Mouse (Mus musculus) CH12.LX (cell line): ENCODE results near the gene Rgs16. TPM values are rescaled to one million over a fixed set of nuclear protein-coding genes. Genes with fewer than 3 reads are reported as not detected.
A peak's percentile ranks its signal among the peaks of the same experiment; 100 is the strongest.

Source experiments
- DNase-seq: peaks from one replicate; pipeline ENCODE4 v3.0.0-alpha.2; 2013; ENCODE audit errors: extremely low read depth
- H3K27ac ChIP-seq: 2 replicates; pipeline ENCODE4 v1.5.1; 2012; ENCODE audit warnings: low read depth, mild to moderate bottlenecking, control low read depth, moderate library complexity; ENCODE audit not compliant: insufficient read depth
- H3K27me3 ChIP-seq: replicated peaks from 2 replicates; pipeline ENCODE3; 2012; ENCODE audit warnings: inconsistent platforms
- H3K36me3 ChIP-seq, 2 experiments: replicated peaks in 1 of 2; 2 replicates each; pipeline versions ENCODE3 to v1.6.1; 2012; ENCODE audit warnings: inconsistent platforms in 1 of 2, low read length in 1 of 2, mild to moderate bottlenecking in 1 of 2, mixed read lengths in 1 of 2, moderate library complexity in 1 of 2; ENCODE audit not compliant: control insufficient read depth in 1 of 2, insufficient read depth in 1 of 2
- H3K4me1 ChIP-seq, 2 experiments: 2 replicates each; pipeline ENCODE4 v1.6.1; 2012; ENCODE audit warnings: inconsistent platforms in 1 of 2, moderate library complexity in 1 of 2; ENCODE audit not compliant: insufficient read depth in 2 of 2, control insufficient read depth in 1 of 2
- H3K4me2 ChIP-seq: 2 replicates; pipeline ENCODE4 v1.6.1; 2012; ENCODE audit warnings: low read depth, mild to moderate bottlenecking, control low read depth; ENCODE audit not compliant: poor library complexity, insufficient read depth, severe bottlenecking
- H3K4me3 ChIP-seq, 3 experiments: fragments of 150-350 bp in 1 of 3; sonication (generic) in 1 of 3; replicated peaks in 1 of 3; 2 replicates each; pipeline versions ENCODE3 to v1.5.1; 2011 to 2012; ENCODE audit warnings: low read depth in 2 of 3, low read length in 2 of 3, mild to moderate bottlenecking in 2 of 3, moderate library complexity in 2 of 3, control low read depth in 1 of 3, improper control_type of control experiment in 1 of 3, inconsistent platforms in 1 of 3, mixed read lengths in 1 of 3; ENCODE audit not compliant: poor library complexity in 1 of 3
- H3K79me2 ChIP-seq: replicated peaks from 2 replicates; pipeline ENCODE4 v1.6.1; 2012; ENCODE audit warnings: mild to moderate bottlenecking, moderate library complexity; ENCODE audit not compliant: control insufficient read depth, poor library complexity, insufficient read depth, severe bottlenecking; ENCODE audit errors: extremely low read depth
- H3K9ac ChIP-seq: 2 replicates; pipeline ENCODE4 v1.6.1; 2012; ENCODE audit warnings: low read depth, mild to moderate bottlenecking, control low read depth, moderate library complexity; ENCODE audit not compliant: insufficient read depth
- H3K9me3 ChIP-seq: replicated peaks from 2 replicates; pipeline ENCODE3; 2012; ENCODE audit warnings: low read length, inconsistent platforms, mixed read lengths
- BHLHE40 ChIP-seq: IDR thresholded peaks from 2 replicates; pipeline ENCODE4 v1.6.1; 2011; ENCODE audit warnings: mild to moderate bottlenecking, low read depth, low read length, improper control_type of control experiment
- CHD1 ChIP-seq: IDR thresholded peaks from 2 replicates; pipeline ENCODE4 v1.6.1; 2012; ENCODE audit warnings: low read depth, low read length, improper control_type of control experiment, inconsistent platforms
- CHD2 ChIP-seq: IDR thresholded peaks from 2 replicates; pipeline ENCODE4 v1.6.1; 2011; ENCODE audit warnings: low read length, improper control_type of control experiment
- CTCF ChIP-seq, 2 experiments: IDR thresholded peaks in 1 of 2; conservative IDR thresholded peaks in 1 of 2; 2 replicates each; pipeline ENCODE4 v1.5.1; 2011 to 2012; ENCODE audit warnings: low read depth in 2 of 2, low read length in 2 of 2, improper control_type of control experiment in 1 of 2, inconsistent platforms in 1 of 2, mild to moderate bottlenecking in 1 of 2, moderate library complexity in 1 of 2
- E2F4 ChIP-seq: IDR thresholded peaks from 2 replicates; pipeline ENCODE4 v1.6.1; 2011; ENCODE audit warnings: low read depth, low read length, improper control_type of control experiment; ENCODE audit not compliant: insufficient replicate concordance
- ELF1 ChIP-seq: IDR thresholded peaks from 2 replicates; pipeline ENCODE4 v1.6.1; 2014; ENCODE audit warnings: low read depth, mild to moderate bottlenecking, inconsistent platforms, low read length, improper control_type of control experiment
- EP300 ChIP-seq: IDR thresholded peaks from 2 replicates; pipeline ENCODE4 v1.6.1; 2011; ENCODE audit warnings: low read length, improper control_type of control experiment
- ETS1 ChIP-seq: conservative IDR thresholded peaks from 2 replicates; pipeline ENCODE4 v1.6.1; 2012; ENCODE audit warnings: low read depth, mild to moderate bottlenecking, inconsistent platforms, low read length, improper control_type of control experiment, moderate library complexity
- GABPA ChIP-seq: IDR thresholded peaks from 2 replicates; pipeline ENCODE4 v1.6.1; 2012; ENCODE audit warnings: low read depth, low read length, improper control_type of control experiment, inconsistent platforms; ENCODE audit not compliant: insufficient replicate concordance
- HCFC1 ChIP-seq: IDR thresholded peaks from 2 replicates; pipeline ENCODE4 v1.6.1; 2012; ENCODE audit warnings: low read depth, mild to moderate bottlenecking, inconsistent platforms, low read length, improper control_type of control experiment
- IRF4 ChIP-seq: IDR thresholded peaks from 2 replicates; pipeline ENCODE4 v1.6.1; 2014; ENCODE audit warnings: low read depth, mild to moderate bottlenecking, inconsistent platforms, low read length, improper control_type of control experiment
- JUN ChIP-seq: IDR thresholded peaks from 2 replicates; pipeline ENCODE4 v1.6.1; 2011; ENCODE audit warnings: low read depth, mild to moderate bottlenecking, low read length, improper control_type of control experiment, moderate library complexity; ENCODE audit not compliant: insufficient read depth
- KAT2A ChIP-seq: IDR thresholded peaks from 2 replicates; pipeline ENCODE4 v1.6.1; 2012; ENCODE audit warnings: low read length, improper control_type of control experiment, inconsistent platforms; ENCODE audit not compliant: insufficient replicate concordance
- MAFK ChIP-seq: IDR thresholded peaks from 2 replicates; pipeline ENCODE4 v1.6.1; 2011; ENCODE audit warnings: low read length, improper control_type of control experiment; ENCODE audit not compliant: insufficient replicate concordance
- MAX ChIP-seq: IDR thresholded peaks from 2 replicates; pipeline ENCODE4 v1.6.1; 2011; ENCODE audit warnings: low read length, improper control_type of control experiment
- MAZ ChIP-seq: IDR thresholded peaks from 2 replicates; pipeline ENCODE4 v1.6.1; 2012; ENCODE audit warnings: low read depth, mild to moderate bottlenecking, inconsistent platforms, low read length, improper control_type of control experiment, moderate library complexity
- MEF2A ChIP-seq: IDR thresholded peaks from 2 replicates; pipeline ENCODE4 v1.6.1; 2014; ENCODE audit warnings: low read depth, mild to moderate bottlenecking, inconsistent platforms, low read length, improper control_type of control experiment, borderline replicate concordance
- MYC ChIP-seq: IDR thresholded peaks from 2 replicates; pipeline ENCODE4 v1.6.1; 2011; ENCODE audit warnings: low read depth, mild to moderate bottlenecking, improper control_type of control experiment, low read length
- NRF1 ChIP-seq: IDR thresholded peaks from 2 replicates; pipeline ENCODE4 v1.6.1; 2014; ENCODE audit warnings: low read depth, mild to moderate bottlenecking, inconsistent platforms, low read length, improper control_type of control experiment, moderate library complexity
- PAX5 ChIP-seq: IDR thresholded peaks from 2 replicates; pipeline ENCODE4 v1.6.1; 2012; ENCODE audit warnings: low read length, inconsistent platforms, mixed read lengths
- POLR2A ChIP-seq: IDR thresholded peaks from 2 replicates; pipeline ENCODE4 v1.6.1; 2011; ENCODE audit warnings: low read depth, mild to moderate bottlenecking, improper control_type of control experiment, low read length
- POLR2AphosphoS2 ChIP-seq: IDR thresholded peaks from 2 replicates; pipeline ENCODE4 v1.6.1; 2011; ENCODE audit warnings: low read depth, low read length, improper control_type of control experiment
- RAD21 ChIP-seq: IDR thresholded peaks from 2 replicates; pipeline ENCODE4 v1.6.1; 2011; ENCODE audit warnings: low read depth, mild to moderate bottlenecking, low read length, improper control_type of control experiment, moderate library complexity
- RCOR1 ChIP-seq: conservative IDR thresholded peaks from 2 replicates; pipeline ENCODE4 v1.6.1; 2012; ENCODE audit warnings: low read depth, mild to moderate bottlenecking, inconsistent platforms, low read length, improper control_type of control experiment
- SIN3A ChIP-seq: IDR thresholded peaks from 2 replicates; pipeline ENCODE4 v1.6.1; 2012; ENCODE audit warnings: low read length, improper control_type of control experiment, inconsistent platforms
- SMC3 ChIP-seq: IDR thresholded peaks from 2 replicates; pipeline ENCODE4 v1.6.1; 2011; ENCODE audit warnings: low read depth, low read length, improper control_type of control experiment
- TBP ChIP-seq: conservative IDR thresholded peaks from 2 replicates; pipeline ENCODE4 v1.6.1; 2011; ENCODE audit warnings: low read depth, low read length, improper control_type of control experiment
- TCF12 ChIP-seq: IDR thresholded peaks from 2 replicates; pipeline ENCODE4 v1.6.1; 2014; ENCODE audit warnings: low read depth, mild to moderate bottlenecking, inconsistent platforms, low read length, improper control_type of control experiment
- UBTF ChIP-seq: IDR thresholded peaks from 2 replicates; pipeline ENCODE4 v1.6.1; 2012; ENCODE audit warnings: low read depth, mild to moderate bottlenecking, inconsistent platforms, low read length, improper control_type of control experiment, moderate library complexity
- USF1 ChIP-seq: IDR thresholded peaks from 2 replicates; pipeline ENCODE4 v1.6.1; 2014; ENCODE audit warnings: low read depth, mild to moderate bottlenecking, inconsistent platforms, low read length, improper control_type of control experiment
- USF2 ChIP-seq: conservative IDR thresholded peaks from 2 replicates; pipeline ENCODE4 v1.6.1; 2011; ENCODE audit warnings: low read depth, low read length, improper control_type of control experiment
- ZMIZ1 ChIP-seq: IDR thresholded peaks from 2 replicates; pipeline ENCODE4 v1.6.1; 2012; ENCODE audit warnings: low read depth, mild to moderate bottlenecking, inconsistent platforms, low read length, improper control_type of control experiment
- dilution Hi-C: fragments of 300-500 bp; cut with MboI; formaldehyde crosslinking; loops from 2 replicates; pipeline ENCODE4 v1.14.3; 2020; ENCODE audit warnings: low sequenced_read_pairs; ENCODE audit not compliant: extremely low pct_unique_long_range_greater_than_20kb, extremely low pct_ligation_motif_present
- in situ Hi-C: fragments of 300-500 bp; cut with MboI; formaldehyde crosslinking; loops from 3 replicates; pipeline ENCODE4 v1.14.3; 2019; ENCODE audit warnings: low sequenced_read_pairs, low pct_ligation_motif_present, low pct_unique_long_range_greater_than_20kb, mixed read lengths
- polyA plus RNA-seq: library from polyadenylated mRNA; unstranded; fragments of >175 nt; gene quantifications from 2 replicates; pipeline ENCODE4 v1.2.1, GENCODE M21; 2012; ENCODE audit warnings: low read depth; ENCODE audit not compliant: insufficient read length
- total RNA-seq, 2 experiments: library from RNA; depleted of rRNA; stranded (reverse); fragments of 300-350 nt in 1 of 2; fragments of >200 nt in 1 of 2; gene quantifications; 2 replicates each; pipeline ENCODE4 v1.2.3; 2012 to 2014

Rgs16 gene
- total and polyA plus RNA-seq, 3 experiments: 0.15 to 0.26 (median 0.21) TPM

DNA sequence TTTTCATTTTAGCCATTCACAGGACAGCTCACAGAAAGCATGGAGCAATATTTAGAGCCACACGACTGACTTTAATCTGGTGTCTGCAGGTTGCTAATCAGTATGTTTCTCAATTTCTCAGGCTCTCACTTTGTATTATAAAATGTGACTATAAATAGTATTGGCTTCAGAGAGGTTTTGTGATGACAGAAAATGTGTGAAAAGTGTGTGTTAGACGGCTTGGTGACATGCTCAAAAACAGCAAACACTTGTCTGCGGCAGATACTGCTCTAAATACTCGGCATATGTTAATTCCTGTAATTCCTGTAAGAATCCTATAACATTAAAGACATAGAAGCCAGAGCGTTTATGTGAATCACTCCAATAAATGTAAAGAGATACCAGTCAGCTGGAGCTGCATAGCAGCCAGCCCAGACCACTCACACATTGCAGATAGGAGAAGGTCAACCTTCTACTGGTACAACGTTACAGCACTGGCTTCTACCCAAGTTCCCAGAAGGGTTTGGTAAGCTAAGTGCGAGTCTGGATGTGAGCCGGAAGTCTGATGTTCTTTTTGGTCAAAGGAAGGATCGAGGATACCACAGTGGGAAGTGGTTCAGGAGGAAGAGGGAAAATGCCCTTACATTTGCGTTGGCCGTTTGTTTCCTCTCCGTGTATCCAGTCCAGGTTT lies 7.8 kb downstream of the Rgs16 start:
- dilution Hi-C loops (no loop called here), in situ Hi-C loops (loop anchor here (5.0 kb wide), 2 partner anchors 54 to 191 kb away; no protein-coding TSS in a partner anchor)
- peaks cover 3 to 34% of the 10 kb centered on the region in 2 experiments; a peak in 3 of 4 replicates for H3K4me1 ChIP-seq
- H3K27ac ChIP-seq: no peak overlapping the region
- no peak overlapping the region for H3K4me2 ChIP-seq
- H3K36me3 ChIP-seq: no peaks in the 10 kb centered on the region
- no peak for DNase-seq
- H3K9ac ChIP-seq: no peak overlapping the region
- H3K9me3 ChIP-seq: no peaks in the 10 kb centered on the region
- H3K27me3 ChIP-seq: no peaks in the 10 kb centered on the region
- TF ChIP-seq TBP (no peak), PAX5 (no peak), E2F4 (no peak), ZMIZ1 (no peak), USF1 (no peak), ETS1 (no peak), NRF1 (no peak), BHLHE40 (no peak), JUN (no peak)
- no peak overlapping the region for H3K4me3 ChIP-seq
- H3K79me2 ChIP-seq: no peaks in the 10 kb centered on the region

DNA sequence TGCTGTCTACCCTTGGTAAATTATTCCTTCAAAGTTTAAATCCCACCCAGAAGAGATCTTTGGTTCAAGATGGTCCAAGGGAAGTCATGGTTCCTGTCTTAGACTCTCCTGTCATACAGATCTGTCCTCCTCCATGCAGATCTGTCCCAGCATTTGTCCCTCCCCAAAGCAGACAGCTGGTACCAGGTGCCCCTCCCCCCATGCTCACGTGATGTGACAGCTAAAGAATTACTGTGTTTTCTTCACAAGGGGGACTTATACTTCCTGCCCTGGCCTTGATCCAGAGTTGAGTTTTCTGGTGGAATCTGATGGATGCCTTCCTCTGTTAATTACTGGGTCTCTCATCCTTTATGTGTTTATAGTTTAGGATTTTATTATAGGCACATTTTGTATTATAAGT lies 8.4 kb downstream of the Rgs16 start:
- in situ Hi-C loops: loop anchor here (5.0 kb wide), 2 partner anchors 54 to 191 kb away; no protein-coding TSS in a partner anchor
- TF ChIP-seq ELF1: peak; percentile 21; the same call in 1 of the 2 replicates
- no peak for TF ChIP-seq MAFK
- TF ChIP-seq POLR2A: no peak
- no peak for TF ChIP-seq POLR2AphosphoS2
- TF ChIP-seq RCOR1: no peak
- TF ChIP-seq CHD2: 0 out of 2 replicates have a peak, but pooled peaks have one; percentile 31
- no peak for TF ChIP-seq UBTF
- no peak for TF ChIP-seq CHD1
- no peak for TF ChIP-seq KAT2A
- no peak for TF ChIP-seq CTCF (conservative IDR thresholded peaks at IDR 0.05 in 1 of 2, IDR thresholded peaks at IDR 0.05 in 1 of 2; ENCODE audit: low read depth in 2 of 2, low read length in 2 of 2)
- TF ChIP-seq BHLHE40: peak; percentile 93
- no peak for TF ChIP-seq JUN
- TF ChIP-seq SMC3: no peak
- TF ChIP-seq SIN3A: no peak; the same call in 1 of the 2 replicates
- TF ChIP-seq MAX: peak; percentile 40; the same call in 1 of the 2 replicates
- TF ChIP-seq TCF12: no peak
- no peak for TF ChIP-seq GABPA
- TF ChIP-seq RAD21: no peak
- no peak for TF ChIP-seq MEF2A
- TF ChIP-seq MYC: no peak
- TF ChIP-seq EP300: no peak
- TF ChIP-seq USF2: peak; percentile 62
- no peak for TF ChIP-seq HCFC1
- TF ChIP-seq TBP: no peak
- TF ChIP-seq USF1: peak; percentile 76
- TF ChIP-seq MAZ: 0 out of 2 replicates have a peak, but pooled peaks have one; percentile 15
- TF ChIP-seq IRF4: no peak

More for the DNA sequence above, 8.4 kb downstream of the Rgs16 start:
- peak; percentile 66 for DNase-seq
- Histone ChIP-seq H3K9ac (peak overlapping the region; percentile 64; the same call in 1 of the 2 replicates), H3K4me1 (peaks cover 3 to 38% of the 10 kb centered on the region in 2 experiments; a peak in 3 of 4 replicates), H3K4me3 (peak overlapping the region in 2 of 3 experiments; percentile 56 to 57), H3K4me2 (0 out of 2 replicates have a peak overlapping the region, but pooled peaks have one; percentile 86), H3K27ac (no peak overlapping the region), H3K27me3 (no peaks in the 10 kb centered on the region), H3K79me2 (no peaks in the 10 kb centered on the region), H3K36me3 (peaks cover 0 to 1% of the 10 kb centered on the region in 2 experiments), H3K9me3 (no peaks in the 10 kb centered on the region)
- dilution Hi-C loops: no loop called here
